Mouse (Mus musculus): ENCODE measurements at regions not wholly inside any gene's neighbourhood (a gene's known extent, or its start where the extent isn't known, plus 50 kb on each side); places are given as distances from the start of the nearest gene placed in this dataset.

DNA sequence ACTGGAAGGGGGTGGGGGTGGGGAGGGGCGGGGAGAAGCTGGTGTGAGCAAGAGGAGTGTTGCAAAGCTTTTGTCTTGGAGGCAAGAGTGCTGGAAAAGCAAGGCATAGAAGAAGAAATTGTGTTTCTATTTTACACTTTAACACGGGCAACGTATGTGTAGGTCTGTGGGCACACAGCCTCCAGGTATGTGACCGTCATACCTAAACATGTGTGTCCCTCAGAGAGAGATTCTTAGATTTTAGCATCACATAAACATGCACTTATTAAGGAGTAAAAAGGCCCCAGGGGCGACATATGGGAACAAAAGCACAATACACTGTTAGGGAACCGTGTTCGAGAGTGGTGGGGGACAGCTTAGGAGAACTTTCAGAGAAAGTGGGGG is 348.6 kb upstream of the Tnp1 start:
- TF ChIP-seq UBTF (IDR thresholded peaks at IDR 0.05; ENCODE audit: borderline replicate concordance, insufficient read depth, low read depth, low read length) = no peak
- TF ChIP-seq USF2 (IDR thresholded peaks at IDR 0.05; ENCODE audit: borderline replicate concordance in 1 of 2, insufficient read depth in 1 of 2, low read depth in 1 of 2, low read length in 2 of 2) = no peak
- no peak for TF ChIP-seq POLR2A (IDR thresholded peaks at IDR 0.05; ENCODE audit: control insufficient read depth in 1 of 2, insufficient read depth in 1 of 2, low read depth in 1 of 2, low read length in 2 of 2, poor library complexity in 1 of 2)
- no peak for TF ChIP-seq CTCF (IDR thresholded peaks at IDR 0.05 in 2 of 3, conservative IDR thresholded peaks at IDR 0.05 in 1 of 3; ENCODE audit: control insufficient read depth in 1 of 3, insufficient read depth in 1 of 3, low read depth in 2 of 3, low read length in 3 of 3, poor library complexity in 1 of 3, severe bottlenecking in 1 of 3)
